In genomic region chr10:80797186-80798149, GRCm38 (mm10) we compare ENCODE assay signal across 7 mouse cellular contexts. TPM values are rescaled to one million over a fixed set of nuclear protein-coding genes. Genes with fewer than 3 reads are reported as not detected.
A peak's percentile ranks its signal among the peaks of the same experiment; 100 is the strongest.
DNase-seq lines count a peak whose midpoint lies in the region; ATAC-seq lines count a peak whose summit lies in the region.

No protein-coding gene starts in this region.

- peaks cover 56% of the 10 kb centered on the region for H3K36me3 ChIP-seq in lung, embryonic 15.5 days
- peaks cover 57% of the 10 kb centered on the region for H3K36me3 ChIP-seq in hindbrain, embryonic 13.5 days

- H3K9me3 ChIP-seq in lung, embryonic 15.5 days = no peaks in the 10 kb centered on the region
- no peaks in the 10 kb centered on the region for H3K9me3 ChIP-seq in hindbrain, embryonic 13.5 days

- peaks cover 26% of the 10 kb centered on the region for H3K4me1 ChIP-seq in lung, embryonic 15.5 days
- H3K4me1 ChIP-seq in hindbrain, embryonic 13.5 days (replicated peaks) = peaks cover 44% of the 10 kb centered on the region

- H3K4me2 ChIP-seq in lung, embryonic 15.5 days = peak overlapping the region; percentile 79
- H3K4me2 ChIP-seq in hindbrain, embryonic 13.5 days = peak overlapping the region; percentile 93

- H3K27ac ChIP-seq in lung, embryonic 15.5 days = peak overlapping the region; percentile 98
- H3K27ac ChIP-seq in hindbrain, embryonic 13.5 days = peak overlapping the region; percentile 97

- intact Hi-C loops in left cerebral cortex, postnatal 36 days (cut with DNase I) = no loop called here

- H3K27me3 ChIP-seq in lung, embryonic 15.5 days = no peaks in the 10 kb centered on the region
- no peaks in the 10 kb centered on the region for H3K27me3 ChIP-seq in hindbrain, embryonic 13.5 days

- peak; percentile 60 for ATAC-seq in lung, embryonic 15.5 days (ENCODE audit: borderline replicate concordance, extremely low read depth, low FRiP score, low TSS enrichment)
- peak; percentile 79 for ATAC-seq in hindbrain, embryonic 13.5 days (ENCODE audit: low FRiP score)

- peak overlapping the region; percentile 91 for H3K4me3 ChIP-seq in lung, embryonic 15.5 days
- H3K4me3 ChIP-seq in hindbrain, embryonic 13.5 days = peak overlapping the region; percentile 92

- no peak for DNase-seq in lung, adult 18-20 months
- DNase-seq in embryo, embryonic 11 days = peak; percentile 81
- DNase-seq in lung, postnatal 36 days = peak; percentile 81
- DNase-seq in ovary, postnatal 10 days (ENCODE audit: low spot score) = no peak
- no peak for DNase-seq in left cerebral cortex, postnatal 36 days (ENCODE audit: low spot score in 2 of 2)

- WGBS in lung, embryonic 15.5 days = 2% methylated on average over 59 of the region's 59 CpGs
- 4% methylated on average over 58 of the region's 59 CpGs for WGBS in hindbrain, embryonic 13.5 days

- peak overlapping the region; percentile 98 for H3K9ac ChIP-seq in lung, embryonic 15.5 days
- H3K9ac ChIP-seq in hindbrain, embryonic 13.5 days = peak overlapping the region; percentile 94

RNA-seq across cellular contexts. Expression of gene Sf3a2, which starts 0.5 kb away (rescaled TPM):
- 60.1 and 64.7 TPM in 2 replicates for polyA plus RNA-seq in lung, embryonic 15.5 days (2015; fragmentation: Nextera tagmentation; extraction: Ambion mirVana)
- 55.9 and 61.6 TPM in 2 replicates for polyA plus RNA-seq in hindbrain, embryonic 13.5 days (2015; fragmentation: Nextera tagmentation; extraction: Ambion mirVana)
- 10 to 100 TPM; 44.3 to 53.0 TPM for total RNA-seq in left cerebral cortex, postnatal 36 days (2021)

RNA-seq across cellular contexts. Expression of gene Plekhj1, which starts 1.0 kb away (rescaled TPM):
- 116 and 118 TPM in 2 replicates for polyA plus RNA-seq in lung, embryonic 15.5 days (2015; fragmentation: Nextera tagmentation; extraction: Ambion mirVana)
- polyA plus RNA-seq in hindbrain, embryonic 13.5 days (2015; fragmentation: Nextera tagmentation; extraction: Ambion mirVana) = 128 and 132 TPM in 2 replicates
- total RNA-seq in left cerebral cortex, postnatal 36 days (2021) = 10 to 100 TPM; 53.5 to 63.2 TPM

RNA-seq across cellular contexts. Expression of gene Amh, which starts 7.6 kb away (rescaled TPM):
- polyA plus RNA-seq in lung, embryonic 15.5 days (2015; fragmentation: Nextera tagmentation; extraction: Ambion mirVana) = 0.09 and 0.13 TPM in 2 replicates
- polyA plus RNA-seq in hindbrain, embryonic 13.5 days (2015; fragmentation: Nextera tagmentation; extraction: Ambion mirVana) = 0.22 TPM in 1 of 2 replicates, not detected in the other
- total RNA-seq in left cerebral cortex, postnatal 36 days (2021) = 1 to 10 TPM; 1.2 to 2.0 TPM

RNA-seq across cellular contexts. Expression of gene Jsrp1, which starts 15.8 kb away (rescaled TPM):
- polyA plus RNA-seq in lung, embryonic 15.5 days (2015; fragmentation: Nextera tagmentation; extraction: Ambion mirVana) = 0.74 and 1.5 TPM in 2 replicates
- polyA plus RNA-seq in hindbrain, embryonic 13.5 days (2015; fragmentation: Nextera tagmentation; extraction: Ambion mirVana) = 0.56 and 0.95 TPM in 2 replicates
- total RNA-seq in left cerebral cortex, postnatal 36 days (2021) = 1 to 10 TPM; 5.5 to 5.6 TPM

RNA-seq across cellular contexts. Expression of gene Oaz1, which starts 29.0 kb away (rescaled TPM):
- 1,965 and 1,985 TPM in 2 replicates for polyA plus RNA-seq in lung, embryonic 15.5 days (2015; fragmentation: Nextera tagmentation; extraction: Ambion mirVana)
- polyA plus RNA-seq in hindbrain, embryonic 13.5 days (2015; fragmentation: Nextera tagmentation; extraction: Ambion mirVana) = 1,227 and 1,240 TPM in 2 replicates
- total RNA-seq in left cerebral cortex, postnatal 36 days (2021) = 100 to 1,000 TPM; 507 to 583 TPM

Comparison
In these comparisons a context has a peak if more than half of its experiments do, and no peak if none do; other contexts are left out.
1. DNase-seq: peak in embryo, embryonic 11 days (single experiment) and lung, postnatal 36 days (single experiment); none in lung, adult 18-20 months (0 of 2), ovary, postnatal 10 days (single experiment) and left cerebral cortex, postnatal 36 days (0 of 2).